Mouse (Mus musculus): ENCODE data around the gene Hexdc.

Gene Hexdc

GRCm38 (mm10) chr11:121176285-121177270, 27.7 kb upstream of the Hexdc start:
- H3K27me3 ChIP-seq (ENCODE audit: insufficient read depth, low read length) = no peaks in the 10 kb centered on the region; the same call in 1 of the 2 replicates
- TF ChIP-seq POU5F1 (IDR thresholded peaks at IDR 0.05; ENCODE audit: borderline replicate concordance, low read length) = no peak
- peak; percentile 96 for TF ChIP-seq CTCF (conservative IDR thresholded peaks at IDR 0.05; ENCODE audit: low read length)
- H3K4me1 ChIP-seq (replicated peaks; ENCODE audit: low read depth, low read length) = peaks cover 11% of the 10 kb centered on the region
- peaks cover 5% of the 10 kb centered on the region; the same call in 1 of the 2 replicates for H3K36me3 ChIP-seq (ENCODE audit: insufficient read depth, low read length)
- 0 out of 2 replicates have a peak overlapping the region, but pooled peaks have one; percentile 23 for H3K4me3 ChIP-seq (replicated peaks; ENCODE audit: low read length)
- H3K9me3 ChIP-seq (ENCODE audit: low read length) = no peaks in the 10 kb centered on the region

GRCm38 (mm10) chr11:121189681-121190080, 14.6 kb upstream of the Hexdc start:
- H3K9me3 ChIP-seq (ENCODE audit: low read length) = no peaks in the 10 kb centered on the region
- TF ChIP-seq POU5F1 (IDR thresholded peaks at IDR 0.05; ENCODE audit: borderline replicate concordance, low read length) = no peak
- TF ChIP-seq NANOG (IDR thresholded peaks at IDR 0.05; ENCODE audit: borderline replicate concordance, low read length) = no peak
- TF ChIP-seq CTCF (conservative IDR thresholded peaks at IDR 0.05; ENCODE audit: low read length) = no peak
- H3K4me3 ChIP-seq (replicated peaks; ENCODE audit: low read length) = no peak overlapping the region
- H3K4me1 ChIP-seq (replicated peaks; ENCODE audit: low read depth, low read length) = no peaks in the 10 kb centered on the region
- H3K27me3 ChIP-seq (ENCODE audit: insufficient read depth, low read length) = no peaks in the 10 kb centered on the region
- H3K36me3 ChIP-seq (ENCODE audit: insufficient read depth, low read length) = no peaks in the 10 kb centered on the region

DNA sequence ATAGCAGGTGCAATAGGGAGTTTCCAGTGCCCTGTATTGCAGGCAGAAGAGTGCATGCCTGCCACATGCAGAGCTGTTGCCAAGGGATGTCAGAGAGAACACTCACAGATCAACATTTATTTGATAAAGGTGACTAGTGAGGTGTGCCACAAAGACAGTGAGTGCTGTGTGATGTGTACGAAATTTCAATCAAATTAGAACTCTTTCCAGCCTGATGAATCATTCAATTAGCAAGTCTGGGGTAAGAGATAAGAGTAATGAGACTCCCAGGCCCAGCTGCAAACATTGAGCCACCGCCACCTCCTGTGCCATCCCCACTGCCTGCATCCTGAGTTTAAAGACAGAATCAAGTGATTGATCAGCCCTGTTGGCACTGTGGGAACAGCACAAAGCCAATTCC, 11.5 kb upstream of the Hexdc start:
- Histone ChIP-seq H3K36me3 (ENCODE audit: insufficient read depth, low read length) (no peaks in the 10 kb centered on the region), H3K27me3 (ENCODE audit: insufficient read depth, low read length) (no peaks in the 10 kb centered on the region), H3K9me3 (ENCODE audit: low read length) (no peaks in the 10 kb centered on the region), H3K4me3 (replicated peaks; ENCODE audit: low read length) (no peak overlapping the region), H3K4me1 (replicated peaks; ENCODE audit: low read depth, low read length) (no peaks in the 10 kb centered on the region)
- TF ChIP-seq CTCF (conservative IDR thresholded peaks at IDR 0.05; ENCODE audit: low read length) = no peak
- no peak for TF ChIP-seq NANOG (IDR thresholded peaks at IDR 0.05; ENCODE audit: borderline replicate concordance, low read length)
- no peak for TF ChIP-seq POU5F1 (IDR thresholded peaks at IDR 0.05; ENCODE audit: borderline replicate concordance, low read length)

DNA sequence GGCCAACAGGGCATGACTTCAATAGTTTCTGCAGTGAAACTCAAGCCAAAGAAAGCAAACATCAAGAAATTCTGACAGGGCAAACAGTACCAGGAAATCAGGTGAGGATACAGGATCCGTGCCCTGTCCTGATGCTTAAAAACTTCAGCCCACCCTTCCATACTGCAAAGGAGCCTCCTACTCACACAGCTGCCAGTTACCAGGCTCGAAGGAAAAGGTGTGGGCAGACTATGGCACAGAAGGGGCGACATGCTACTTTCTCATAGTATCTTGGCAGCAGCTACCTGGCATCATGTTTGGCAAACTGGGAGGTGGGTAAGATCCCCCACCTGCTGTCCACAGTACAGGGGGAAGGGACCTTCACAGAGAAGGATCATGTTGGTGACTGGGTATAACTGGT, 10.8 kb upstream of the Hexdc start:
- TF ChIP-seq POU5F1 (IDR thresholded peaks at IDR 0.05; ENCODE audit: borderline replicate concordance, low read length) = no peak
- TF ChIP-seq CTCF (conservative IDR thresholded peaks at IDR 0.05; ENCODE audit: low read length) = no peak
- TF ChIP-seq NANOG (IDR thresholded peaks at IDR 0.05; ENCODE audit: borderline replicate concordance, low read length) = no peak

GRCm38 (mm10) chr11:121198622-121199021, 5.6 kb upstream of the Hexdc start:
- TF ChIP-seq CTCF (conservative IDR thresholded peaks at IDR 0.05; ENCODE audit: low read length) = no peak
- TF ChIP-seq NANOG (IDR thresholded peaks at IDR 0.05; ENCODE audit: borderline replicate concordance, low read length) = no peak
- no peak for TF ChIP-seq POU5F1 (IDR thresholded peaks at IDR 0.05; ENCODE audit: borderline replicate concordance, low read length)
- H3K9me3 ChIP-seq (ENCODE audit: low read length) = no peaks in the 10 kb centered on the region
- H3K27me3 ChIP-seq (ENCODE audit: insufficient read depth, low read length) = no peaks in the 10 kb centered on the region
- peaks cover 6% of the 10 kb centered on the region for H3K4me1 ChIP-seq (replicated peaks; ENCODE audit: low read depth, low read length)
- H3K36me3 ChIP-seq (ENCODE audit: insufficient read depth, low read length) = no peaks in the 10 kb centered on the region
- H3K4me3 ChIP-seq (replicated peaks; ENCODE audit: low read length) = no peak overlapping the region

More for the DNA sequence above, 10.8 kb upstream of the Hexdc start:
- H3K4me3 ChIP-seq (replicated peaks; ENCODE audit: low read length) = no peak overlapping the region
- no peaks in the 10 kb centered on the region for H3K9me3 ChIP-seq (ENCODE audit: low read length)
- H3K36me3 ChIP-seq (ENCODE audit: insufficient read depth, low read length) = no peaks in the 10 kb centered on the region
- no peaks in the 10 kb centered on the region for H3K27me3 ChIP-seq (ENCODE audit: insufficient read depth, low read length)
- H3K4me1 ChIP-seq (replicated peaks; ENCODE audit: low read depth, low read length) = no peaks in the 10 kb centered on the region

DNA sequence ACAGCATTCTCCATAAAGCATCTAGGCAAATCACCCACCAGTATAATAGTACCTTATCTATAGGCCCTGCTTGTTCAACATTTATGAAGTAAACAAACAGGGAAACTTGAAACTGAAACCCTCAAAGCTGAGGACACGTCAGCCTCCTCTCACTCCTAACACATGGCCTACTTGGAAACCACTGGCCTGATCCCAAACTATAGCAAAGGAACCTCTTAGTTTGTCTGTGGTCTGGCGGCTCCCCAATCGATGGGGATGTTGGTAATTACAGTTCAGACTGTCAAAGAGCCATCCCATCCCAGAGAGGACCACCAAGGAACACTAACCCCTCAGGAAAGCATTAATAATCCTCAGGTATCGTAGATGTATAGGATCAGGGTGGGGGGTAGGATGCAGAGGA, 4.4 kb upstream of the Hexdc start:
- no peaks in the 10 kb centered on the region for H3K27me3 ChIP-seq (ENCODE audit: insufficient read depth, low read length)
- H3K4me1 ChIP-seq (replicated peaks; ENCODE audit: low read depth, low read length) = peaks cover 11% of the 10 kb centered on the region
- no peak for TF ChIP-seq CTCF (conservative IDR thresholded peaks at IDR 0.05; ENCODE audit: low read length)
- TF ChIP-seq POU5F1 (IDR thresholded peaks at IDR 0.05; ENCODE audit: borderline replicate concordance, low read length) = no peak
- TF ChIP-seq NANOG (IDR thresholded peaks at IDR 0.05; ENCODE audit: borderline replicate concordance, low read length) = no peak
- H3K9me3 ChIP-seq (ENCODE audit: low read length) = no peaks in the 10 kb centered on the region
- H3K4me3 ChIP-seq (replicated peaks; ENCODE audit: low read length) = no peak overlapping the region
- no peaks in the 10 kb centered on the region for H3K36me3 ChIP-seq (ENCODE audit: insufficient read depth, low read length)

GRCm38 (mm10) chr11:121200781-121201180, 3.5 kb upstream of the Hexdc start:
- no peaks in the 10 kb centered on the region for H3K9me3 ChIP-seq (ENCODE audit: low read length)
- no peak overlapping the region for H3K4me3 ChIP-seq (replicated peaks; ENCODE audit: low read length)
- no peaks in the 10 kb centered on the region for H3K27me3 ChIP-seq (ENCODE audit: insufficient read depth, low read length)
- peaks cover 17% of the 10 kb centered on the region for H3K4me1 ChIP-seq (replicated peaks; ENCODE audit: low read depth, low read length)
- TF ChIP-seq POU5F1 (IDR thresholded peaks at IDR 0.05; ENCODE audit: borderline replicate concordance, low read length) = no peak
- TF ChIP-seq CTCF (conservative IDR thresholded peaks at IDR 0.05; ENCODE audit: low read length) = no peak
- TF ChIP-seq NANOG (IDR thresholded peaks at IDR 0.05; ENCODE audit: borderline replicate concordance, low read length) = no peak
- no peaks in the 10 kb centered on the region for H3K36me3 ChIP-seq (ENCODE audit: insufficient read depth, low read length)

DNA sequence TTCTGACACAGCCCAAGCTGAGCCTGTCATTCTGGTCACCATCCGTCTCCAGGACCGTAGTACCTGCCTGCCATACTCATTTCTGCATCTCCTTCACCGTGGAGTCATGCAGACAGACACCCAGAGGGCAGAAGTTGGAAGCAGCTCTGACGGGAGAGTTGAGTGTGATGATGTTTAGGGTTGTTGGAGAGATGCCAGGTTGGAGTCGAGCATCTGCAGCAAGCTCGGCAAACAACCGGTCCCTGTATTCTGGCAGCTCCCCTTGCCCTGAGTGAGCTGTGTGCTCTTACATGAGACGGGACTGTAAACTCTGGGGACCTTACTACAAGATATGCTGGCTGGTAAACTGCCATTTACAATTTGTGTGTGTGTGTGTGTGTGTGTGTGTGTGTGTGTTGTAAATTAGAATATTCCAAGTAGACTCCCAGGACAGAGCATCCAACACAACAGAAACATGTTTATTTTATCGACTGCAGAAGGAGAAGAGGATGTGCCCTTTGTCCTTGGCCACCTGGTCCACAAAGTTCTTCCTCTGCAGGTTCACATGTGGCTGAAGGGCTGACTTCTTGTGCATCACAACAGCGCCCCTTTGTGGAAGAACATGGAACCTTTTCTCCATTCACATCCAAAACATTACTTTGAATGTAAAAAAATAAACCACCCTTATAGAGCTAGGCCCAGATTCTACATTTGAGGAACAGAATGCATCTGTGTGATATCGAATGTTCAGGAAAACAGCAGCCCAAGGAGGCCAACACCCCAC, 2.6 kb upstream of the Hexdc start:
- H3K27me3 ChIP-seq (ENCODE audit: insufficient read depth, low read length) = no peaks in the 10 kb centered on the region
- H3K36me3 ChIP-seq (ENCODE audit: insufficient read depth, low read length) = no peaks in the 10 kb centered on the region
- H3K4me3 ChIP-seq (replicated peaks; ENCODE audit: low read length) = no peak overlapping the region
- peaks cover 17% of the 10 kb centered on the region for H3K4me1 ChIP-seq (replicated peaks; ENCODE audit: low read depth, low read length)
- TF ChIP-seq POU5F1 (IDR thresholded peaks at IDR 0.05; ENCODE audit: borderline replicate concordance, low read length) (no peak), CTCF (conservative IDR thresholded peaks at IDR 0.05; ENCODE audit: low read length) (peak; percentile 81)
- no peaks in the 10 kb centered on the region for H3K9me3 ChIP-seq (ENCODE audit: low read length)
